Mouse (Mus musculus) urinary bladder, postnatal 0 days (tissue): Measurements from ENCODE around the gene Reg1. TPM values are rescaled to one million over a fixed set of nuclear protein-coding genes. Genes with fewer than 3 reads are reported as not detected.

ENCODE experiments used
- polyA plus RNA-seq: library from polyadenylated mRNA; unstranded; fragments of >200 nt; fragmentation: Nextera tagmentation; extraction: Ambion mirVana; gene quantifications from 2 replicates; pipeline ENCODE4 v1.2.1, GENCODE M21; 2015

The Reg1 gene
- polyA plus RNA-seq, result not detected in 2 replicates

DNA sequence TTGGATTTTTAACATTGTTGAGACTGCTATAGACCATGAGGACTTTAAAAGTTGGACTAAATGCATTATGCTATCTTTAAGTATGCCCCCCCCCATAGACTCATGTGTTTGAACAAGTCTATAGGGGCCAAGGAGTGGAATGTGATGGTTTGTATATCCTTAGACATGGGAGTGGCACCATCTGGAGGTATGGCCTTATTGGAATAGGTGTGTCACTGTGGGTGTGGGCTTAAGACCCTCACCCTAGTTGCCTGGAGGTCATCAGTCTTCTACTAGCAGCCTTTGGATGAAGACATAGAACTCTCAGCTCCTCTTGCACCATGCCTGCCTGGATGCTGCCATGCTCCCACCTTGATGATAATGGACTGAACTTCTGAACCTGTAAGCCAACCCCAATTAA lies at the start of gene Reg1:
Gene Reg1, plus strand, starts transcription at position 301 of the 400 bp plus-strand sequence.

DNA sequence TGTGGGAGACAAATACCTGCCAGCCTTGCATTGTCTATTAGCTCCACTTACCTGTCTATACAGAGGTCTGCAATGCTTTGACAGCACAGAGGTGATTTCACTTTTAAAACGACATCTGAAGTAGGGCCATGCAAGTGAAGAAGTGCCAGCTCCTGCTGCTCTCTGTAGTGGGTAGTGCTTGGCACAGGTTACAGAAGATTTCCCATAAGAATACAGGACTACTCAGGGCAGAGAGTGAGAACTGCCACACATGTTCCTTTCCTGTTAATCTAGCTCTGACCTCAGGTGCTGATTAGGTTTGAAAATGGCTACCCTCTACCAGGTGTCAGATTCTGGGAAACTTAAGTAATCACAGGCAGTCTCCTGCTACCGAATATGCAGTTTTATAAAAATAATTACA lies 43.7 kb upstream of the Reg1 start, which contains the start of gene Reg3d:
Gene Reg3d, minus strand, starts transcription at position 101 of the 400 bp plus-strand sequence.

DNA sequence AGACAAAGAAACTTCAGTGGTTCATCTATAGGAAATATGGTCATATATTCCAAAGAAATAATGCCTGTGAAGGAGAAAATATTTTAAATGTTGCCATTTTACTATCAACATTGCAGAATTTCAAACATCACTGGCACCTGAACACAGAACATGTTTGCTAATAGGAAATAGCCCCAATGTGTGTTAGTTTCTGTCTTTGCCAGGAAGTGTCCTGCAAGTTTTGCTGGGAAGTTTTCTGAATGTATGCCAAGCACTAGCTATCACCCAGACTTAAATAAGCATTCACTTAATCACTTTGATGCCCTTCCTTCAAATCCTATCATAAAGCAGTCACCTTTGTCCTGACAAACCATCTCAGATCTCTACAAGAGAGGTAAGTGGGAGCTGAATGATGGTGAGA lies 42.1 kb upstream of the Reg1 start, which contains the start of gene Reg3a:
Gene Reg3a, plus strand, starts transcription at position 301 of the 400 bp plus-strand sequence.

GRCm38 (mm10) chr6:78395323-78395722 lies 27.2 kb upstream of the Reg1 start, which contains the start of gene Reg2:
Reg2 (plus strand) TSS chr6:78395623.

DNA sequence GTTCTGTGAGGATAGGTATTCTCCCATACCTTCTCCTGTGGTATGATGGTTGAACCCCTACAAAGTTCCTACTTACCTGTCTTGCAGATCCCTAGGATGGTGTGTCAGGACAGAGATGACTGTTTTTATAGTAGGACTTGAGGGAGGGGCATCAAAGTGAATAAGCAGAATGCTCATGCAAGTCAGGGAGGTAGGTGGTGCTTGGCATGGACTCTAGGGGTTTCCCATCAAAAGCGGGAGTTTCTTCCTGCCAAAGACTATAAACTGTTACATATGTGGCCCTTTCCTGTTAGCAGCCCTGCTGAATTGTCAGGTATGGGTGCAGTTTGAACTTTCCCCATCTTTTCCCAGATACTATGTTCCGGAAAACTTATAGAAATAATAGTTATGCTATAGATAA lies 46.3 kb downstream of the Reg1 start, which contains the start of gene Reg3g:
Gene Reg3g, minus strand, starts transcription at position 101 of the 400 bp plus-strand sequence.

Other genes with a start within 250 kb of the Reg1 start
- gene Reg3b, start 52.1 kb upstream of the Reg1 start, polyA plus RNA-seq, result not detected in 2 replicates
- gene Reg3d, start 43.8 kb upstream of the Reg1 start, polyA plus RNA-seq, result not detected in 2 replicates
- gene Reg3a, start 42.0 kb upstream of the Reg1 start, polyA plus RNA-seq, result not detected in 2 replicates
- gene Reg2, start 27.1 kb upstream of the Reg1 start, polyA plus RNA-seq, result not detected in 2 replicates
- 0.23 and 0.36 TPM in 2 replicates for gene Reg3g, start 46.2 kb downstream of the Reg1 start, polyA plus RNA-seq